Mouse (Mus musculus): Measurements from ENCODE around the gene Hgfac.

GRCm38 (mm10) chr5:35005659-35006058, 35.6 kb upstream of the Hgfac start:
- TF ChIP-seq POLR2A (IDR thresholded peaks at IDR 0.05; ENCODE audit: borderline replicate concordance, low read depth, low read length) = no peak
- no peak for TF ChIP-seq CTCF (IDR thresholded peaks at IDR 0.05; ENCODE audit: low read depth, low read length)

Data from bone marrow macrophage, adult 2 months (primary cell).